Mouse (Mus musculus): ENCODE data around the gene Tacc2. TPM values are rescaled to one million over a fixed set of nuclear protein-coding genes. Genes with fewer than 3 reads are reported as not detected.

Tacc2 gene
- polyA plus RNA-seq, 1 experiment from 2014 or later: 35.9 TPM

GRCm38 (mm10) chr7:130773171-130773830 lies 196.1 kb downstream of the Tacc2 start:
- Histone ChIP-seq H3K9me3 (replicated peaks) (no peaks in the 10 kb centered on the region), H3K27me3 (no peaks in the 10 kb centered on the region), H3K4me2 (no peak overlapping the region), H3K4me1 (no peaks in the 10 kb centered on the region), H3K27ac (no peak overlapping the region), H3K9ac (no peak overlapping the region), H3K36me3 (no peaks in the 10 kb centered on the region), H3K4me3 (replicated peaks) (no peak overlapping the region)
- 77% methylated on average over 11 of the region's 11 CpGs for WGBS
- ATAC-seq (replicated peaks; ENCODE audit: low FRiP score): 0 out of 2 replicates have a peak, but pooled peaks have one; percentile 43

- Histone ChIP-seq H3K9me3 (replicated peaks) (no peaks in the 10 kb centered on the region), H3K36me3 (no peaks in the 10 kb centered on the region), H3K27ac (no peak within 1 kb of the TSS), H3K9ac (no peak within 1 kb of the TSS), H3K4me1 (no peaks in the 10 kb centered on the region), H3K4me2 (no peak within 1 kb of the TSS), H3K27me3 (no peaks in the 10 kb centered on the region), H3K4me3 (replicated peaks) (no peak within 1 kb of the TSS)
- ATAC-seq (replicated peaks; ENCODE audit: low FRiP score): no peak
- 60% methylated on average over 9 of the region's 9 CpGs for WGBS
Measured at GRCm38 (mm10) chr7:130773914-130774630, 196.8 kb downstream of the Tacc2 start, which contains the start of gene Btbd16. Btbd16 (plus strand) TSS chr7:130774069.

- Histone ChIP-seq H3K4me3 (replicated peaks) (no peak overlapping the region), H3K27me3 (no peaks in the 10 kb centered on the region), H3K4me2 (no peak overlapping the region), H3K4me1 (peaks cover 2% of the 10 kb centered on the region), H3K36me3 (no peaks in the 10 kb centered on the region), H3K9ac (no peak overlapping the region), H3K9me3 (replicated peaks) (no peaks in the 10 kb centered on the region), H3K27ac (no peak overlapping the region)
- 71% methylated on average over 5 of the region's 5 CpGs for WGBS
- ATAC-seq (replicated peaks; ENCODE audit: low FRiP score): no peak
Measured at GRCm38 (mm10) chr7:130780866-130781419, 203.7 kb downstream of the Tacc2 start.

GRCm38 (mm10) chr7:130782501-130783050 lies 205.3 kb downstream of the Tacc2 start:
- Histone ChIP-seq H3K4me3 (replicated peaks) (no peak overlapping the region), H3K36me3 (no peaks in the 10 kb centered on the region), H3K27ac (no peak overlapping the region), H3K9ac (no peak overlapping the region), H3K27me3 (no peaks in the 10 kb centered on the region), H3K4me2 (no peak overlapping the region), H3K4me1 (peaks cover 11% of the 10 kb centered on the region), H3K9me3 (replicated peaks) (no peaks in the 10 kb centered on the region)
- 83% methylated on average over 5 of the region's 5 CpGs for WGBS
- ATAC-seq (replicated peaks; ENCODE audit: low FRiP score): no peak

- ATAC-seq (replicated peaks; ENCODE audit: low FRiP score): 0 out of 2 replicates have a peak, but pooled peaks have one; percentile 22
- H3K4me3 ChIP-seq (replicated peaks): no peak overlapping the region
- H3K27me3 ChIP-seq: no peaks in the 10 kb centered on the region
- no peak overlapping the region for H3K4me2 ChIP-seq
- WGBS: 67% methylated on average over 12 of the region's 12 CpGs
- no peaks in the 10 kb centered on the region for H3K9me3 ChIP-seq (replicated peaks)
- no peaks in the 10 kb centered on the region for H3K36me3 ChIP-seq
- H3K27ac ChIP-seq: no peak overlapping the region; the same call in 1 of the 2 replicates
- peaks cover 17% of the 10 kb centered on the region for H3K4me1 ChIP-seq
- no peak overlapping the region for H3K9ac ChIP-seq
Measured at GRCm38 (mm10) chr7:130785923-130786575, 208.8 kb downstream of the Tacc2 start.

GRCm38 (mm10) chr7:130786708-130787107 lies 209.5 kb downstream of the Tacc2 start:
- Histone ChIP-seq H3K27me3 (no peaks in the 10 kb centered on the region), H3K4me3 (replicated peaks) (no peak overlapping the region), H3K4me2 (no peak overlapping the region), H3K36me3 (no peaks in the 10 kb centered on the region), H3K9me3 (replicated peaks) (no peaks in the 10 kb centered on the region), H3K27ac (no peak overlapping the region; the same call in 1 of the 2 replicates), H3K9ac (no peak overlapping the region), H3K4me1 (peaks cover 17% of the 10 kb centered on the region)
- ATAC-seq (replicated peaks; ENCODE audit: low FRiP score): no peak
- WGBS: 79% methylated on average over 5 of the region's 5 CpGs

- ATAC-seq (replicated peaks; ENCODE audit: low FRiP score): no peak
Measured at GRCm38 (mm10) chr7:130787537-130787936, 210.3 kb downstream of the Tacc2 start.

GRCm38 (mm10) chr7:130788950-130789349 lies 211.7 kb downstream of the Tacc2 start:
- WGBS: 81% methylated on average over 3 of the region's 3 CpGs
- Histone ChIP-seq H3K4me2 (no peak overlapping the region), H3K4me1 (peaks cover 17% of the 10 kb centered on the region), H3K9me3 (replicated peaks) (no peaks in the 10 kb centered on the region), H3K27me3 (no peaks in the 10 kb centered on the region), H3K36me3 (no peaks in the 10 kb centered on the region), H3K4me3 (replicated peaks) (no peak overlapping the region), H3K9ac (no peak overlapping the region), H3K27ac (no peak overlapping the region)
- ATAC-seq (replicated peaks; ENCODE audit: low FRiP score): no peak

More at GRCm38 (mm10) chr7:130787537-130787936, 210.3 kb downstream of the Tacc2 start:
- peaks cover 17% of the 10 kb centered on the region for H3K4me1 ChIP-seq
- no peaks in the 10 kb centered on the region for H3K27me3 ChIP-seq
- no peak overlapping the region for H3K4me3 ChIP-seq (replicated peaks)
- H3K27ac ChIP-seq: no peak overlapping the region
- no peak overlapping the region for H3K9ac ChIP-seq
- H3K36me3 ChIP-seq: no peaks in the 10 kb centered on the region
- H3K9me3 ChIP-seq (replicated peaks): no peaks in the 10 kb centered on the region
- WGBS: 93% methylated on average over 4 of the region's 4 CpGs
- H3K4me2 ChIP-seq: no peak overlapping the region

- no peak overlapping the region for H3K27ac ChIP-seq
- 57% methylated on average over 7 of the region's 7 CpGs for WGBS
- no peaks in the 10 kb centered on the region for H3K9me3 ChIP-seq (replicated peaks)
- no peak; the same call in 1 of the 2 replicates for ATAC-seq (replicated peaks; ENCODE audit: low FRiP score)
- peaks cover 17% of the 10 kb centered on the region for H3K4me1 ChIP-seq
- H3K4me2 ChIP-seq: no peak overlapping the region
- H3K4me3 ChIP-seq (replicated peaks): no peak overlapping the region
- H3K36me3 ChIP-seq: no peaks in the 10 kb centered on the region
- H3K9ac ChIP-seq: no peak overlapping the region
- no peaks in the 10 kb centered on the region for H3K27me3 ChIP-seq
Measured at GRCm38 (mm10) chr7:130789456-130789855, 212.2 kb downstream of the Tacc2 start.

- no peaks in the 10 kb centered on the region for H3K36me3 ChIP-seq
- H3K27ac ChIP-seq: no peak overlapping the region
- WGBS: 77% methylated on average over 9 of the region's 9 CpGs
- H3K9ac ChIP-seq: no peak overlapping the region
- H3K27me3 ChIP-seq: no peaks in the 10 kb centered on the region
- H3K4me1 ChIP-seq: 0 out of 2 replicates have a peak, but pooled peaks cover 6% of the 10 kb centered on the region
- no peak overlapping the region for H3K4me2 ChIP-seq
- H3K9me3 ChIP-seq (replicated peaks): no peaks in the 10 kb centered on the region
- no peak for ATAC-seq (replicated peaks; ENCODE audit: low FRiP score)
- H3K4me3 ChIP-seq (replicated peaks): no peak overlapping the region
Measured at GRCm38 (mm10) chr7:130793671-130794070, 216.4 kb downstream of the Tacc2 start.

GRCm38 (mm10) chr7:130796786-130797185 lies 219.5 kb downstream of the Tacc2 start:
- H3K9me3 ChIP-seq (replicated peaks): no peaks in the 10 kb centered on the region
- 74% methylated on average over 8 of the region's 8 CpGs for WGBS

More at GRCm38 (mm10) chr7:130796786-130797185, 219.5 kb downstream of the Tacc2 start:
- H3K4me2 ChIP-seq: no peak overlapping the region
- H3K9ac ChIP-seq: no peak overlapping the region
- H3K4me1 ChIP-seq: no peaks in the 10 kb centered on the region
- H3K27me3 ChIP-seq: no peaks in the 10 kb centered on the region
- H3K36me3 ChIP-seq: no peaks in the 10 kb centered on the region
- ATAC-seq (replicated peaks; ENCODE audit: low FRiP score): no peak
- H3K27ac ChIP-seq: no peak overlapping the region
- H3K4me3 ChIP-seq (replicated peaks): no peak overlapping the region

All from kidney, embryonic 15.5 days (tissue).